Mouse (Mus musculus) monocyte, adult 5-6 weeks (primary cell): ENCODE measurements around the gene Trnt1. TPM values are rescaled to one million over a fixed set of nuclear protein-coding genes. Genes with fewer than 3 reads are reported as not detected.

ENCODE experiments used
- ATAC-seq: fragments of 153-309, 156-312 bp; replicated peaks from 2 replicates; pipeline ENCODE4 v1.8.0; 2017; ENCODE audit warnings: mild to moderate bottlenecking; ENCODE audit not compliant: low TSS enrichment, insufficient number of reproducible peaks, severe bottlenecking, poor library complexity, low FRiP score
- total RNA-seq: library from RNA; stranded (forward); fragments of 200-1000, 200-491, 200-594 nt; gene quantifications from 3 replicates; pipeline ENCODE4 v1.2.3, GENCODE M21; 2017

Trnt1 gene
- total RNA-seq = 89.4 to 96.1 TPM (median 94.7 TPM) in 3 replicates

DNA sequence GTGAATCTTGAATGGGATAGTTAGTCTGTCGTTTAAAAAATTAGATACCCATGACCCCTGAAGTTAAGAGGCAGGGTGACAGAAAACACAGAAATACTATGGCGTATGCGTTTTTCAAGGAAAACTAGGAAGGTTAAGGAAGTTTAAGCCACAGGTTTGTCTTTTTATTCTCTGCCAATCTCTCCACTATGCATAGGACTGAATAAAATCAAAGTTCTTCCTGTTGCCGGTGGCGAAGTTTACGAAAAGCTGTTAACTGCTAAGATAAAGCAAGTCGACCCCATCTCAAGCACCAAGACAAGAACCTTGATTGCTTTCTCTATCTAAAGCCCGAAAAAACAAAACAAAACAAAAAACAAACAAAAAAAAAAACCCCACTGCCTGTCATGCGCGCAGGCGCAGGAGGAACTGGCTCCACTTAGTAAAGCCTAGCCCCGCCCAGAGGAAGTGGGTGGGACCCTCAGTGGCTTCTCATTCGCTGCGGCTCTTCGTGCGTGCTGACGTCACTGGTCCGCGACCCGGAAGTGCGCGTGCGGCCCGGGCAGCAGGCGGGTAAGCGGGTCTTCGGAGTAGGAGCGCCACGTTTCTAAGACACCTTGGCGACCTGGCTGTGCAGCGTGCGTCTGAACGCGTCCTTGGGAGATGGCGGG is at the start of gene Trnt1:
Gene Trnt1 (plus strand): TSS at position 481 of the 650 bp plus-strand sequence.
- peak; percentile 97 for ATAC-seq

DNA sequence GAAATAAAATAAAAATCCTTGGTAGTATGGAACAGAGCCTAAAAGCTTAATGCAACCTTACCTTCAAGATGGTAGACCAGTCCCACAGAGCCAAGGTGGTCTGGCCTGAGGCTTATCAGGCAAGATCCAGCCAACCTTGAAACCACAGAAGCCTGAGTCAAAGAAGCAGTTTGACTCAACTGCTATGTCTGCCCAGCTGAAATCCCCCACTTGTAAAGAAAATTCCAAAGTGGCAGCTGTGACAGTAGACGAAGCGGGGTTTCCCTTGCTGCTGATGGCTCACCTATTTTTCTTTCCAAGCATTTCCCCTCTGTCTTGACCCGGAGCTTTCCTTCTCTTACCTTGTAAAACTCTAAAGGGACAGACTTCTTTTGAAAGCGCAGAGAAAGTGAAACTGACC is 43.3 kb upstream of the Trnt1 start:
- no peak for ATAC-seq

DNA sequence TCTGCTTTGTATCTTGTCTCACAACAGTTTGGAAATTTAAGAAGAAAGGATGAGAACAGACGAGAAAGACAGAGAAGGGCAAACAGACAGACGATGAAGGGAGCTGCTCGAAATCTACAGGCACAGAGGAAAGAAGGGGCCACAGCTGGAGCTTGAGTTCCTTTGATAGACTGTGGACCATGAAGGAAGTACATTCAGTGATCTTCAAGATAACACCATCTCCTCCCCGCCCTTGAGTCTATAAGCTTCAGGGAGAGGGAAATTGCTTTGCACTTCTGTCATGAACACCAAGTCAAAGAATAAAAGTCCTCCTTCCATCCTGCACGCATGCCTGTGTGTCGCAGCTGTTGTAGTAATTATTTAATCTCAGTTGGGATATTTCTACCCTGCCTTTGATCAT is 42.8 kb upstream of the Trnt1 start:
- ATAC-seq = no peak

DNA sequence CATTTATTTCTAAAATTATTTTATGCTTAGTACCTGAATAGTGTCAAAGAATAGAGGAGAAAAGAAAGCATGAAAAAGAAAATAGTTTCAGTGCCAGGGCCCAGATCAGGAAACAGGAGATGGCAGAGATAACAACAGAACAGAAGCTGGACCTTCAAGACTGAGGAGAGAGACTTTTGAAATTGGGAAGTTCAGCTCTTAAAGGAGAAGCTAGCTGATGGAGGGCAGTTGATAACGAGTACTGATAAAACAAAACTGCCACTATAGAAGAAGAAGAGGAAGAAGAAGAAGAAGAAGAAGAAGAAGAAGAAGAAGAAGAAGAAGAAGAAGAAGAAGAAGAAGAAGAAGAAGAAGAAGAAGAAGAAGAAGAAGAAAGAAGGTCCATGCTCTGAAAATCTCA is 41.2 kb upstream of the Trnt1 start:
- no peak for ATAC-seq

DNA sequence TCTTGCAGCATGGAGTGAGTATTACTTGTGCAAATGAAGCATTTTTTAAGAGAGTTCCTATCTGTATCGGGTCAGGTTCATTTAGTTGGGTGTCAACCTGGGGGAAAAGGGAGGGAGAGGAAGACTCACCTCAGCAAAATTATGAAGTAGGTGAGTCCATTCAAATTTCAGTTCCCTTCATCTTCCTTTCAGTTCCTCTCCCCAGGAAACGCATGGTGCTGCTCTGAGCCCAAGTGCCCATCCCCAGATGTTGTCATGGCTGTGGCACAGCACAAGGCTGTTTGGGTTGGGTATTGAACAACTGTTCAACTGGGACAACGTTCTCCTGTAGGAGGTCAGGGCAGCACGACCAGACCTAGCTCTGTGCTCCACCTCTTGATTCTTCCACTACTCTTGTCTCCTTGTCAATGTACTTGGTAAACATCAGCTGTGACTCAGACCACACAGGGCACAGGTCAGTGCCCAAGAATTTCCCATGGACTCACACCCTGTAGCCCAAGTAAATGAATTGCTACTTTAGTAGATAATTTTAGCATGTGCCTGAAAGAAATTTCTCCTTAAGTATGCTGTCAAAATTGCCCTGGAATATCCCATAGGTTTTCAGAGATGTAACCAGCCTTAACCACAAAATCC is 39.1 kb upstream of the Trnt1 start:
- ATAC-seq = no peak

DNA sequence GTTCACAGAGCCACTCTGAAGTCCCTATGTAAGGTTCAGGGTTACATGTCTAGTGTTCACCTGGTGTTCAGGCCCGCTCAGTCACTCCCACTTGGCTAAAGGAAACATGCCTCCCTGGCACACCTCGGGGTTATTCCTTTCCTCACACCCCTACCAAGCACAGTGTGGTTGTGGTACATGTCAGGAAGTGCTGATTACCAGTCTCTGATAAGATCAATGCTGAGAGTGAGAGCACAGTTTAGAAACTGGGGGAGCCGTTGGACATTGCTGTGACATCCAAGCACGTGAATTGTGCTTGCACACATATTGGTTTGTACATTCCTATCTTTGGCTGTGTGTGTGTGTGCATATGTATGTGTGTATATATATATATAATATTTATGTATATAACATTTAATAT is 36.4 kb upstream of the Trnt1 start:
- ATAC-seq = no peak

DNA sequence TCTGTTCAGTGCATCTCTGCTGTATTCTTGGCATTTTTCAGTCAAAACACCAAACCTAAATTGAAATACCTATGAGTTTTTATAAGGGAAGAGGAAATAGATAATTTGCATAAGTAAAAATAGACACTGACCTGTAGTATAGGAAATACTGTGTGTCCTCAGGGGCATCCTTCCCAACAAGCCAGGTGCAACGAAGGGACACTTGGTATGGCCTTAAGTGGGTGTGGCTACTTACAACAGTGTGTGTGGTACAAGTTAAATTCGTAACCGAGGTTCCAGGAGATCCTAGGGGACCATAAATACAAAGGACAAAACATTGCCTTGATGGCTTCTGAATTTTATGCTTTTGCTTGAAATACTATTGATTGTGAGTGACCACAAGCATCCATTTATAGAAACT is 30.7 kb upstream of the Trnt1 start:
- ATAC-seq = no peak

DNA sequence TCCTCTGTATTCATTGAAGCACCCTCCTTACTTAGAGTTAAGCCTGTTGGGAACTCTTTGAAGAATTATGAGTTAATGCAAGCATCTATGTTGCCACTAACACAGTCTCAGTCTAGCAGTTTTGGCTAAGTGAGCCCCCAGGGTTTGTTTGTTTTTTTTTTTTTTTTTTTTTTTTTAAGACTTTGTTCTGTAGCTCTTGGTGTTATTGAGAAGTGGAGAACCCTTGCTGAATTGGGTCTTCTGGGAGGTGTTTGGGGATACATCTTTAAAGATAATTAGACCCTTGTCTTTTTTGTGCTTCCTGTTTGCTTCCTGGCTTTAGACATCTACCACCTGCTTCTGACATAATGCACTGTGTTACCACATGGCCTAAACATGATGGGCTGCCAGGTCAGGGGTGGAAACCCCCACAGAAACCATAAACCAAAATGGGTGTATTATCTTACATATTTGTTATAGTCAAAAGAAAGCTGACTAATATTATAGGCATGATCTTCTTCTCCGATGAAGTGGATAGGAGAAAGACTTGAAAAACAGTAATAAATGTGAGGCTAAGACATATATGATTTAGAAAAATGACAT is 28.6 kb upstream of the Trnt1 start:
- no peak for ATAC-seq

DNA sequence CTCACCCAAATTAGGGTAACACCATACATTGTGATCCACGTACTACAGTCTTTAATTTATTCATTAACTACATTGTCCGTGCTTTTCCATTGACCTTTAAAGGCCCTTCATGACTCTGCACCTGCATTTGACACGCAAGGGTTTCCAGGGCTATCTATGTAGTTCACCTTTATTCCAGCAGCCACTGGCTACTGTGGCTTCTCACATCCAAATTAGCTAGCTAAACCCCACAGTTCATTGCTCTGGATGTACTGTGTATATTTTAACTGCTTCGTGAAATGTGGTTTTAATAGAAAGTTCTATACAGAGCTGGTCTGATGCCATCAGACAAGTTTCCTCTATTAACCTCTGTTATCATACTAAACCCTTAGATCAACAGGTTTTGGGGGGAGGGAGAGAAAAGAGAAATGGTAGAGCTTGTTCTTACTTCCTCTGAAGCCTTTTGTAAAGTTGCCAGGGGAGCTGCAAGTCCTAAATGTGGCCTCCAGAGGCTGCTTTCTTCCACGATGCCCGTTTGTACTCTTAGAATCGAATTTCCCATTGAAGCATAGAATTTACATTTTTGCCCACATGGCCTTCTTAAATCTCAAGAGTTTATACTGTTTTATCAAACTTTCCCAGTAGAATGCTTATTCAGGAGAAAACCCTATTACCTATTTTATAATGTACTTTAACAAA is 25.2 kb upstream of the Trnt1 start:
- ATAC-seq = no peak

DNA sequence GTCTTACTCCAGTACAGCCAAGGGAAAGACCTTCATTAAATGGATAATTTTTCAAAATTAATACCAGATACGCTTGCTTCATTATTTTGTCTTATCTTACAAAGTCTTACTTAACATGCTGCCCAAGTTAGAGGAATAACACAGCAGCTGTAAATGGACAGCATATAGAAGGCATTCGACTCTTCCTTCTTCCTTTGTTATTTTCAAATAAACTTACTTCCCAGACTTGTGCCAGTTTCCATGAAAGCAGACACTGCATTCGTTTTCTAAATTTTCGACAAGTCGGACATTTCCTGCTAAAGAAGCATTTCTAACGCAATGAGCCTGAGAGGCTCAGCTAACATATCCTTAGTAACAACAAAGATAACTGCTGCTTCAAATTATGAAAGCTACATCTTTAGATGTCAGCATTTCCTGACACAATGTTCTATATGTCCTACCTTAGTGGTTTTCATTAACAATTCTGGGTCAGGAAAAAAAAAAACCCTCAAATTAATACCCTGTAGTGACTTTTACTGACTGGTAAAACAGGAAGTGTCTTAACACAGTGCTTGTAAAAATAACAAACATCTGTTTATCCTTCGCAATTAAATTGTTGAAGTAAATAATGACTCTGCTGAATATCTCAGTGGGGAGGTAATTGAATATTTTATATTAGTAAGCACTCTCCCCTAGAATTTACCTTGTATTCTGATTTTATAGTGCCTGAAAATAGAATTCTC is 23.1 kb upstream of the Trnt1 start:
- ATAC-seq = no peak

DNA sequence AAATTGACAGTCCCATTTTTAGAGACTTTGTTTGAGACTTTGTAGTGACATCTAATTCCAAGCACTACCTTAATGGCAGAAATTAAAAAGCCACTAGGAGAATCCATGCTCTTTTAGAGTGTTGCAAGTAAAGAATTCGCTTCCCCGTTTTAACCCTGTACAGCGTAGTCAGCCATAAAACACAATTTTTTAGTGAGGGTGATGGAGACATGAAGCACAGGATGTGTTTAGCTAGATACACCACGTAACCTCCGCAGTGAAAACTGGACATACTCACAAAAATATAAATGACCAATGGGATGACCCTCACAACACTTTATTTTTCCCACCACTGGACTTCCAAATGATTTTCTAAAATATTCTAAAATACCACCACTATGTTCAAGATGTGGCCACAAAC is 21.7 kb upstream of the Trnt1 start:
- no peak for ATAC-seq

DNA sequence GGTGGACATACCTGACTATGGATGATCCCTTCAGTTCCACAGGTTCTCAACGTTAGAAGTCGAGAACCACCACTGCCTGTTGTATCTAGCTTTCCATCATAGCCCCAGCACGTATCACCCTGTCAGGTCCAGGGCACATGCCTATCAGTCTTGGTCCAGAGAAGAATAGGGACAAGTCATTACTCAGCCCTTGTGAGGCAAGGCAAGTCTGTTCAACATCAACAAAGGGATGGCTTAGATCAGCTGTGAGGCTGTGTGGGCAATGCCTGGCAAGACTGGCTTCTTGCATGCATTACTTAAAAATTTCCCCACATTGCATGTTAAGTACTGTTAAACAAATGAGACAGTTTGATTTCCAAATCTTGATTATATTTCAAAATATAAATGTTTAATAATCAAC is 21.1 kb upstream of the Trnt1 start:
- no peak for ATAC-seq

DNA sequence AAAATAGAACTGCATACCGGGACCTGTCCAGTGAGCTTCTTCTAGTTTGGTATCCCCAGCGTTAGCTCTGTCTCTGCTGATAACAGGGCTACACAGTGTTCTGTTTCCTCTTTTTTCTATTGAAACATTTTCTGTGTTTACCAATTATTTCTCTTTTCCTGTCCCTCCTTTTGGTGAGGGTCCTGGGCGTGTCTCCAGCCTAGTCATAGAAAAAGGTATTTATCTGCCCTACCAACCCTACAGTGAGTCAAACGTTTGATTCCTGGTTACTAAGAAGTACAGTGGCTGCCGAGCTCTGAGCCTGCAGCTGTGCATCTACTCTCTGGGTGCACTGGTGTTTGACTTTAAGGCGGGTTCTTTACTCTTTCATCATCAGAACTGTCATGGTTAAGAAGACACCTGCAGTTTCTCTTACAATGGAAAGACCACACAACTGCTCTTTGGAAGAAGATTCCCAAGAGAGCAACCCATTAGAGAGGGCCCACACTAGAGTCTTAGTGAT is 20.0 kb upstream of the Trnt1 start, which contains the start of gene Il5ra:
Gene Il5ra (minus strand): TSS at position 151 of the 502 bp plus-strand sequence.
- ATAC-seq = no peak

DNA sequence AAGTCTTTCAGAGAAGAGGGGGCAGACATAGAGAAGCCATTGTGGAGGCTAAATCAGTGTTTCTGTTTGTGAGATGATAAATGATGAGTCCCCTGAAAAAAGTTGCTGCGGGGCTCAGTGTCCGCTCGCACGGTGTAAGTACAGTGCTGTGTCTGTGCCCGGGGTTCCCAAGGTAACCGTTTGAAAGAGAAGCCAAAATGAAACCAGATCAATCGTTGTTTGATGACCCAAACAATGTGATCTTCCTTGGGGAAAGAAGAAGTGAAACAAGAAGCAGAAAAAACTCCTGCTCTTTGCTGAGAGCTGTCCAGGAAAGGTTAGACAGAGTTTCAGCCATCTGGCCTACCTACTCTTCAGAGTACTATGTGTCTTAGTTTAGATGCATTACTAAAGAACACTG is 18.6 kb upstream of the Trnt1 start:
- ATAC-seq = no peak; the same call in 1 of the 2 replicates

DNA sequence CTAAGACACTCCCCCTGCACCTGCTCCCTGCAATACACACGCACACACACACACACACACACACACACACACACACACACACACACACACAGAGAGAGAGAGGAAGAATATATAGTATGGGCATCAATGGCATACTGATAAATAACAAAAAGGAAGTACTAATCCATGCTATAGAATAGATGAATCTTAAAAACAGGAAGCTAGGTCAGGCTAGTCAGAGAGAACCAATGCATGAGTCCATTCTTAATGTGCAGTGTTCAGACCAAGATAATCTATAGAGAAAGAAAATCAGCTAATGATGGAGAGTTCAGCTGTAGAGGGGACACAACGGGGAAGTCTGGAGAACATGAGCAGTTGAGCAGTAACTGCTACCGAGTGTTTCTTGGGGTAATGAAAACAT is 10.6 kb upstream of the Trnt1 start:
- ATAC-seq = no peak

DNA sequence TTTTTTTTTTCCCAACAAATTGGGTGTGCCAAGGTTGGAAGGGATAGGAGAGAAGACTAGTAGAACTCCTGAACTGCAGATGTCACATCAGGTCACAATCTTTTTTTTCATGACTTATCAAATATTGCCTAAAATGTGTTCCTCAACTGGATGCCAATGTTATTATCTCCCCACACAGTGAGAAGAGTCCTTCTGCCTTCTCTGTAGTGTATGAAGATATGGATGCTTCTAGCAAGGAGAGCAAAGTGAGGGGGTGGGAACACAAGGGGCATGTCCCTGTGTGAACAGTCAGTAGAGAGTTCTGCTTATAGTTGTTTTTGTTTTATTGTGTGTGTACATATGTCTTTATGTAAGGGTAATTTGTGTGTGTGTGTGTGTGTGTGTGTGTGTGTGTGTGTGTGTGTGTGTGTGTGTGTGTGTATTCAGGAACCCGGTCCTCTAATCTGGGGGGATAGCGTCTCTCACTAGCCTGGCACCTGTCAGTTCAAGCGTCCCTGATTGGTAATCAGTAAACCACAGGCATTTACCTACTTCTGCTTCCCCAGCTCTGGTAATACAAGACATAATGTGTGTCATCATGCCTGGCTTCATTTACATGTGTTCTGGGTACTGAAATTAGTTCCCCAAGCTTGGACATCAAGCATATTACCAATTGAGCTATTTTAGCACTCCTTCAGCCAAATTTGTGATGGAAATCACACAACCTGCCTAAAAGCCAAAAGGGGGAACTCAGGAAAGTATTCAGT is 8.3 kb upstream of the Trnt1 start:
- ATAC-seq = peak; percentile 63; the same call in 1 of the 2 replicates

DNA sequence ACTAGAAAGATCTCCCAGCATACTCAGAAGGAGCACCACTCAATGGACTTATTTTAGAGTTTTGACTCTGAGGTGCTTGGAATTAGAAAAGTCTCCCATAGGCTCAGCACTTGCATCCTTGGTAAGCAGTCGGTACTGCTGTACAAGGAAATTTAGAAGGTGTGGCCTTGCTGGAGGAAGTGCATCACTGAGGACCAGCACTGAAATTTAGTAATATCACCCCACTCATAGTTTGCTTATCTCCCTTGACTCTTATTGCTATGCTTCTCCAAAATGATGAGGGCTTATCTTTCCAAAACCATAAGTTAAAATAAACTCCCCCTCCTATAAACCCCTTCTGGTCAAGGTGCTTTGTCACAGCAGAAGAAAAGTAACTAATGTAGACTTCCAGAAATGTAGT is 7.4 kb upstream of the Trnt1 start:
- no peak for ATAC-seq

DNA sequence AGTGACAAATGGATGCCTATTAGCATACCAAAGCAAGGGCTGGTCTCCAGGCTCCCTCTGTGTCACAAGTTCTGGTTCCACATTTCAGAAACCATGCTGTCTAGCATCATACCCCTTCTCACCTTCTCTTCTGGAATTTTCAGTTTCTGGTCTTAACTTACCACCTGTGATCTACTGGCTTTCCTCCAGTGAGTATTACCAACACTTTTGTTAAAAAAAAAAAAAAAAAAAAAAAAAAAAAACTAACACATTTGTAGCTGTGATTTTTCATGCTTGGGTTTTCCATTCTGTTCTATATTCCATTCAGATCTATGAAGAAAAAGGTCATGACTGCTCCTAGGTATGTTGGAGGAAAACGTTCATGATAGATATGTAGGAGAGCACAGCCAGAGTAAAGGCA is 3.0 kb upstream of the Trnt1 start:
- no peak for ATAC-seq
